Mouse (Mus musculus) liver, embryonic 14.5 days (tissue): ENCODE measurements around the gene Hist1h4m.
"Not testable (repeated sequence)": the region's sequence is repeated elsewhere in the genome, so short reads cannot be mapped to it uniquely, and the experiment has no call there.

ENCODE experiments used
- CTCF ChIP-seq: IDR thresholded peaks from 2 replicates; pipeline ENCODE4 v1.5.1; 2016; ENCODE audit warnings: antibody characterized with exemption, low read depth, control low read depth
- EP300 ChIP-seq: IDR thresholded peaks from 2 replicates; pipeline ENCODE4 v1.6.1; 2016; ENCODE audit warnings: antibody characterized with exemption, low read depth

DNA sequence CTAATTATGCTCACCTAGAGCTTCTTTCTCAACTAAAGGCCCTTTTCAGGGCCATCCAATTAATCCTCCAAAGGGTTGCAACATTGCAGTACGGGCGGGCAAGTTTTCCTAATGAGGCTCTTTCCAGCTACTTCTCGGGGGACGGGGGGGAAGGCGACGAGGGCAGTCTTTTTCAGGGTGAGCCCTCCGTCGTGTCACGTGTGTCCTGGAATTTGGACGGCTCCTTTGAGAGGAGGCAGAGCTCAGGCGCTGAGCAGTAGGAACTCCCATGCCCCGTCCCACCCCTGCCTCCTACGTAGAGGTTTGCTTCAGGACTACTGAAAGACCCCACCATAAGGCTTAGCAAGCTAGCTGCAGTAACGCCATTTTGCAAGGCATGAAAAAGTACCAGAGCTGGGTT lies 546 bp downstream of the Hist1h4m start:
- not testable (repeated sequence) for TF ChIP-seq CTCF, EP300
